Mouse (Mus musculus): ENCODE data around the gene H2-T24. TPM values are rescaled to one million over a fixed set of nuclear protein-coding genes. Genes with fewer than 3 reads are reported as not detected.
A peak's percentile ranks its signal among the peaks of the same experiment; 100 is the strongest.
"Not testable (repeated sequence)": the region's sequence is repeated elsewhere in the genome, so short reads cannot be mapped to it uniquely, and the experiment has no call there.

The H2-T24 gene
- polyA plus RNA-seq, 1 experiment from 2014 or later, result 5.5 TPM

DNA sequence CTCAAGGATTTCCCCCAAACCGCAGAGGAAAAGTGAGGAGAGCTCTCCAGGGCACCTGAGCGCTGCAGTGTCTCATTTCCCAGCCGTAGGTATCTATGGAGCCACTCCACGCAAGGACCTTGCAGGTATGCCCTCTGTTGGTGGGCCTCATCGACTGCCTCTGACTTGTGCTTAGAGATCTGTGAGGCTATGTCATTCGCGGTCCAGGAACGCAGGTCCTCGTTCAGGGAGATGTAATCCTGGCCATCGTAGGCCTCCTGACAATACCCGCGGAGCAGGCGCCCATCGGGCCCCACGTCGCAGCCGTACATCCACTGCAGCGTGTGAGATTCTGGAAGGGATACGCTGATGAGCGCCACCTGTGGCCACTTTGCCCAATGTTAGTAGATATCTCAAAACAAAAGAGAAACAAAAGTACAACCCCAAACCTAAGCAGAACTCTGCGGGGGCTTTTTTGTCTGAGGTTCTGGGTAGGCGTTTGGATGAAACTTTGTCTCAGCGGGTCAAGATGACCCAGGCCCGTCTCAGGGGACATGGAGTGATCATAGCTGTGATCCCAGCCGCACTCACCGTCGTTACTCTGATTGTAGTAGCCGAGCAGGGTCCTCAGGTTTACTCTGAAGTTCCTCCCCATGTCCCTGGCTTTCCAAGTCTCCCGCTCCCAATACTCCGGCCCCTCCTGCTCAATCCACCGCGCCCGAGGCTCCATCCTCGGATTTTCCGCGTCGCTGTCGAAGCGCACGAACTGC lies 11.4 kb upstream of the H2-T24 start:
- not testable (repeated sequence) for H3K4me1 ChIP-seq; H3K9me3 ChIP-seq (replicated peaks); H3K27ac ChIP-seq; H3K36me3 ChIP-seq; H3K27me3 ChIP-seq
- 2% methylated on average over 40 of the region's 40 CpGs for WGBS
- Histone ChIP-seq H3K4me3 (peak overlapping the region; percentile 43), H3K4me2 (replicated peaks) (peak overlapping the region; percentile 79), H3K9ac (peak overlapping the region; percentile 54)
- ATAC-seq (ENCODE audit: low FRiP score), result peak; percentile 75

DNA sequence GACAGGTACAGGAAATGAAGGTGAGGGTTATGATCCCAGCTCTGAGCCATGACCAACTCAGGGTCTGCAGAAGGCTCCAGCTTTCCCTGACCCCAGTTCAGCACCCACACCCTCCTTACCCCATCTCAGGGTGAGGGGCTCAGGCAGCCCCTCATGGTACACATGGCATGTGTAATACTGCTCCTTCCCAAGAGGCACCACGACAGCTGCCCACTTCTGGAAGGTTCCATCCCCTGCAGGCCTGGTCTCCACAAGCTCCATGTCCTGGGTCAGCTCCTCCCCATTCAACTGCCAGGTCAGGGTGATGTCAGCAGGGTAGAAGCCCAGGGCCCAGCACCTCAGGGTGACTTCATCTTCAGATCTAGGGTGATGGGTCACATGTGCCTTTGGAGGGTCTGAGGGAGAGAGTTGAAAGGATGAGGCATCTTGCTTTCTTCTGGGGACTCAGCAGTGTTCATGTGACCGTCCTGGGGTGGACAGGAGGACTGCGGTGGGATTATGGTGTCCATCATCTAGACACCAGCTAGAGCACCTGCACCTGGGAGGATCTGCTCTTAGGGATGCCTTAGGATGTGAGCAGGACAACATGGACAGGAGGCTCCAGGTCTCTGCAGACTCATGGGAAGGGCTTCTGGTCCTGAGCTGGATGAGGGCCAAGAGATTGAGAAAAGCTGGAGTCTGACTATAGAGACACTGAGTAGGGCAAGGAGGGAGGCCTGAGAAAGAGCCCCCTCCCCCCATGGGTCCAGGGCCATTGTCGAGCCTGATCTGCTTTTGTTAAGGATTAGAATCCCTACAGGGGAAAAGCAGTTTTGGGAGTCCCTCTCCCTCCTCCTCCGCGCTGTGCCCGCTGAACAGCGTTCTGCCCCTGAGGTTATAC lies 10.6 kb upstream of the H2-T24 start:
- H3K36me3 ChIP-seq; H3K9me3 ChIP-seq (replicated peaks); H3K9ac ChIP-seq; H3K27me3 ChIP-seq; H3K27ac ChIP-seq: not testable (repeated sequence)
- peak overlapping the region; percentile 79 for H3K4me2 ChIP-seq (replicated peaks)
- WGBS, result 42% methylated on average over 8 of the region's 8 CpGs
- ATAC-seq (ENCODE audit: low FRiP score), result 0 out of 2 replicates have a peak, but pooled peaks have one; percentile 1
- peak overlapping the region; percentile 43 for H3K4me3 ChIP-seq
- H3K4me1 ChIP-seq, result peaks cover 13% of the 10 kb centered on the region

DNA sequence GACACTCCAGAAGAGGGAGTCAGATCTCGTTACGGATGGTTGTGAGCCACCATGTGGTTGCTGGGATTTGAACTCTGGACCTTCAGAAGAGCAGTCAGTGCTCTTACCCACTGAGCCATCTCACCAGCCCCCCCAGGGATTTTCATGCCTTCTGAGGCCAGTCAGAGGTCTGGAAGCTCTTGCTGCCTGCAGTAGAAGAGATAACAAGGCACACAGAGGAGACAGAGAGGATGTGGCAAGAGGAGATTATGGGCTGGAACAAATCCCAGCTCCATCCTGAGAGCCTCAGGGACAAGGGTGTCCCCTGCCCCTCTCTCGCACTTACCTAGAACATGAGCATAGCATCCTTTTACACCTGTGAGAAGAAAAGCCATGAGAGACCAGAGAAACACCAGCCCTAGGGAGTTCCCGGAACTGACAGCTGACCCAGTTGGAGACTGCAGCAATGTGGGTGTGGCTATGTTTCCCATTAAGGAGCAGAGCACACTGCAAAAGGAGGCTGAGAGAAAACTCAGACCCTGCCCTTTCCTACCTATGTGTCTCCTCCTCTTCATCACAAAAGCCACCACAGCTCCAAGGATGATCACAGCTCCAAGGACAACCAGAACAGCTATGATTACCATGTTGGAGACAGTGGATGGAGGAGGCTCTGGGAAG lies 9.8 kb upstream of the H2-T24 start:
- not testable (repeated sequence) for H3K4me3 ChIP-seq; H3K27me3 ChIP-seq; H3K9me3 ChIP-seq (replicated peaks); H3K9ac ChIP-seq; ATAC-seq (ENCODE audit: low FRiP score); H3K27ac ChIP-seq; H3K4me2 ChIP-seq (replicated peaks); H3K36me3 ChIP-seq
- 83% methylated on average over 4 of the region's 4 CpGs for WGBS
- H3K4me1 ChIP-seq, result peaks cover 14% of the 10 kb centered on the region

GRCm38 (mm10) chr17:36028879-36029619 lies 8.7 kb upstream of the H2-T24 start:
- H3K9ac ChIP-seq, result no peak overlapping the region
- H3K36me3 ChIP-seq, result no peaks in the 10 kb centered on the region
- no peak overlapping the region for H3K27ac ChIP-seq
- peaks cover 14% of the 10 kb centered on the region for H3K4me1 ChIP-seq
- no peak for ATAC-seq (ENCODE audit: low FRiP score)
- H3K4me2 ChIP-seq (replicated peaks), result no peak overlapping the region
- WGBS, result 79% methylated on average over 7 of the region's 7 CpGs
- no peaks in the 10 kb centered on the region for H3K9me3 ChIP-seq (replicated peaks)
- H3K27me3 ChIP-seq, result peaks cover 8% of the 10 kb centered on the region
- H3K4me3 ChIP-seq, result no peak overlapping the region

GRCm38 (mm10) chr17:36027663-36028062 lies 7.3 kb upstream of the H2-T24 start:
- WGBS, result 91% methylated on average over 4 of the region's 4 CpGs

GRCm38 (mm10) chr17:36025901-36026300 lies 5.5 kb upstream of the H2-T24 start:
- H3K9me3 ChIP-seq (replicated peaks), result no peaks in the 10 kb centered on the region
- 53% methylated on average over 4 of the region's 4 CpGs for WGBS
- no peak for ATAC-seq (ENCODE audit: low FRiP score)

More at GRCm38 (mm10) chr17:36027663-36028062, 7.3 kb upstream of the H2-T24 start:
- Histone ChIP-seq H3K27me3 (peaks cover 8% of the 10 kb centered on the region), H3K4me1 (peaks cover 14% of the 10 kb centered on the region), H3K27ac (no peak overlapping the region), H3K4me2 (replicated peaks) (no peak overlapping the region), H3K36me3 (no peaks in the 10 kb centered on the region), H3K9ac (no peak overlapping the region), H3K4me3 (no peak overlapping the region), H3K9me3 (replicated peaks) (no peaks in the 10 kb centered on the region)
- ATAC-seq (ENCODE audit: low FRiP score), result no peak

GRCm38 (mm10) chr17:36025197-36025596 lies 4.8 kb upstream of the H2-T24 start:
- no peak overlapping the region for H3K4me2 ChIP-seq (replicated peaks)
- no peaks in the 10 kb centered on the region for H3K36me3 ChIP-seq
- H3K27me3 ChIP-seq, result no peaks in the 10 kb centered on the region
- no peak for ATAC-seq (ENCODE audit: low FRiP score)
- 51% methylated on average over 5 of the region's 5 CpGs for WGBS
- no peak overlapping the region for H3K4me3 ChIP-seq
- H3K9ac ChIP-seq, result no peak overlapping the region
- no peaks in the 10 kb centered on the region for H3K9me3 ChIP-seq (replicated peaks)
- no peak overlapping the region for H3K27ac ChIP-seq
- peaks cover 9% of the 10 kb centered on the region for H3K4me1 ChIP-seq

More at GRCm38 (mm10) chr17:36025901-36026300, 5.5 kb upstream of the H2-T24 start:
- Histone ChIP-seq H3K4me3 (no peak overlapping the region), H3K27ac (no peak overlapping the region), H3K36me3 (no peaks in the 10 kb centered on the region), H3K27me3 (no peaks in the 10 kb centered on the region; the same call in 1 of the 2 replicates), H3K4me2 (replicated peaks) (no peak overlapping the region), H3K4me1 (peaks cover 6% of the 10 kb centered on the region), H3K9ac (no peak overlapping the region)

GRCm38 (mm10) chr17:36023710-36024654 lies 3.6 kb upstream of the H2-T24 start:
- Histone ChIP-seq H3K4me3 (no peak overlapping the region), H3K9me3 (replicated peaks) (no peaks in the 10 kb centered on the region), H3K27ac (no peak overlapping the region; the same call in 1 of the 2 replicates), H3K9ac (no peak overlapping the region), H3K4me2 (replicated peaks) (0 out of 2 replicates have a peak overlapping the region, but pooled peaks have one; percentile 11), H3K4me1 (peaks cover 9% of the 10 kb centered on the region), H3K36me3 (no peaks in the 10 kb centered on the region), H3K27me3 (no peaks in the 10 kb centered on the region)
- no peak for ATAC-seq (ENCODE audit: low FRiP score)
- WGBS, result 65% methylated on average over 9 of the region's 9 CpGs

DNA sequence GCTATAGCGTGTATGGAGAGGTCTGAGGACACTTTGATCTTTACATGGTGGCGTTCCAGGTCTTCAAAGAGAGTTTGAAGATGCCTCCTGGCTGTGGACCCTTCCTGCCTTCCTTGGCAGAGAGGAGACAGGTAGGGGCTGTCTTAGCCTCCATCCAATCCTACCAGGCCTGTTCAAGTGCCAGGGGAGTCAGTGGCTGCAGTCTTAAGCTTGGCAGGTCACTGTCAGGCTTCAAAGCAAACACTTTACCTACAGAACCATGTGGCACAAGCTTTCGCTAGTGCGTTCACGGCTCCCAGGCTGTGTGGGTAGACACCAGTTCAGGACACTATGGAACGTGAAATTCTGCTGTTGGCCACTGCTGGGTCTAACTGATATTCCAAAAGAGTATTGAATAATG lies 2.6 kb upstream of the H2-T24 start:
- Histone ChIP-seq H3K27ac (no peak overlapping the region), H3K4me2 (replicated peaks) (no peak overlapping the region), H3K4me3 (no peak overlapping the region), H3K36me3 (no peaks in the 10 kb centered on the region), H3K4me1 (peaks cover 9% of the 10 kb centered on the region), H3K9me3 (replicated peaks) (no peaks in the 10 kb centered on the region), H3K9ac (no peak overlapping the region), H3K27me3 (no peaks in the 10 kb centered on the region)
- 92% methylated on average over 6 of the region's 6 CpGs for WGBS
- ATAC-seq (ENCODE audit: low FRiP score), result no peak

GRCm38 (mm10) chr17:36022098-36022497 lies 1.7 kb upstream of the H2-T24 start:
- Histone ChIP-seq H3K36me3 (no peaks in the 10 kb centered on the region), H3K9ac (no peak overlapping the region), H3K4me1 (peaks cover 9% of the 10 kb centered on the region), H3K27me3 (no peaks in the 10 kb centered on the region), H3K27ac (no peak overlapping the region), H3K4me3 (no peak overlapping the region), H3K4me2 (replicated peaks) (no peak overlapping the region), H3K9me3 (replicated peaks) (no peaks in the 10 kb centered on the region)
- no peak for ATAC-seq (ENCODE audit: low FRiP score)
- 94% methylated on average over 9 of the region's 9 CpGs for WGBS

DNA sequence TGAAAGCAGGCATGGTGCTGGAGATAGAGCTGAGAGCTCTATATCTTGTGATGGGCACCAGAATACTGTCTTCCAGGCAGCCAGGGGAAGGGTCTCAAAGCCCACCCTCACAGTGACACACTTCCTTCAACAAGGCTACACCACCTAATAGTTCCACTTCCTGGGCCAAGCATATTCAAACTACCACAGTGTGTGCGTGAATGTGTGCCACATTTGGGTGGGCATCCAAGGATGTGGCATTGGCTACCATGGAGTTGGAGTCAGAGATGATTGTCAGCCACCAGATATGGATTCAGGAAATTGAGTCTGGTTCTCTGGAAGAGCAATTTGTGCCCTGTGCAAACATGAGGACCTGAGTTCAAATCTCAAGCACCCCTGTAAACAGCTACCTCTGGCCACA lies 949 bp upstream of the H2-T24 start:
- WGBS, result 93% methylated on average over 1 of the region's 1 CpGs
- ATAC-seq (ENCODE audit: low FRiP score), result no peak
- no peaks in the 10 kb centered on the region for H3K27me3 ChIP-seq

More for the DNA sequence above, 949 bp upstream of the H2-T24 start:
- no peak overlapping the region for H3K4me3 ChIP-seq
- no peak overlapping the region for H3K9ac ChIP-seq
- H3K36me3 ChIP-seq, result no peaks in the 10 kb centered on the region
- H3K4me2 ChIP-seq (replicated peaks), result peak overlapping the region; percentile 12; the same call in 1 of the 2 replicates
- H3K9me3 ChIP-seq (replicated peaks), result no peaks in the 10 kb centered on the region
- peaks cover 8% of the 10 kb centered on the region for H3K4me1 ChIP-seq
- H3K27ac ChIP-seq, result no peak overlapping the region
